Mouse (Mus musculus): ENCODE measurements at regions not wholly inside any gene's neighbourhood (a gene's known extent, or its start where the extent isn't known, plus 50 kb on each side); places are given as distances from the start of the nearest gene placed in this dataset.

- TF ChIP-seq POLR2A (IDR thresholded peaks at IDR 0.05; ENCODE audit: insufficient read length, low read depth) (no peak), MYOG (IDR thresholded peaks at IDR 0.05; ENCODE audit: control insufficient read depth in 1 of 3, insufficient read depth in 1 of 3, insufficient read length in 2 of 3, low read depth in 2 of 3) (no peak)
These were observed 67.4 kb upstream of the Akap13 start for GRCm38 (mm10) chr7:75387821-75388431.

Measured in myocyte (in vitro differentiated cells).